Mouse (Mus musculus): Measurements from ENCODE around the gene Smg6. TPM values are rescaled to one million over a fixed set of nuclear protein-coding genes. Genes with fewer than 3 reads are reported as not detected.

Gene Smg6
- polyA plus RNA-seq, 1 experiment from 2014 or later, result 14.0 TPM

DNA sequence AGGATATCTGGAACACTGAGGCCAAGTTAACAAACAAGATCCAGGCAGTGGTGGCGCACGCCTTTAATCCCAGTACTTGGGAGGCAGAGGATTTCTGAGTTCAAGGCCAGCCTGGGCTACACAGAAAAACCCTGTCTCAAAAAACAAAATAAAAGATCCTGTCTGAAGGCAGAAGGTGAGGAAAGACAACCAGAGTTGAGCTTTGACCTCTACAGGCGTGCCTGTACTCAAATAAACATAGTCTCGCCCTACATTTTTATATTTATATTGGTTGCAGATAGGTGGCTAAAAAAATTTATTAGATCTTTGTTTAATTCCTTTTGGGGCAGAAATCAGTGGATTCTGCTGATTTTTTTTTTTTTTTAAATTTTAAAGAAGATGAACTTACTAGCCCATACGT, 23.2 kb upstream of the Smg6 start:
- H3K36me3 ChIP-seq, result peaks cover 82% of the 10 kb centered on the region
- no peaks in the 10 kb centered on the region for H3K9me3 ChIP-seq
- no peak overlapping the region for H3K27ac ChIP-seq
- no peak overlapping the region for H3K4me3 ChIP-seq
- H3K4me1 ChIP-seq, result peaks cover 6% of the 10 kb centered on the region
- 90% methylated on average over 5 of the region's 5 CpGs for WGBS
- DNase-seq (ENCODE audit: low spot score), result no peak
- H3K27me3 ChIP-seq (ENCODE audit: insufficient read depth, poor library complexity, severe bottlenecking), result no peaks in the 10 kb centered on the region

DNA sequence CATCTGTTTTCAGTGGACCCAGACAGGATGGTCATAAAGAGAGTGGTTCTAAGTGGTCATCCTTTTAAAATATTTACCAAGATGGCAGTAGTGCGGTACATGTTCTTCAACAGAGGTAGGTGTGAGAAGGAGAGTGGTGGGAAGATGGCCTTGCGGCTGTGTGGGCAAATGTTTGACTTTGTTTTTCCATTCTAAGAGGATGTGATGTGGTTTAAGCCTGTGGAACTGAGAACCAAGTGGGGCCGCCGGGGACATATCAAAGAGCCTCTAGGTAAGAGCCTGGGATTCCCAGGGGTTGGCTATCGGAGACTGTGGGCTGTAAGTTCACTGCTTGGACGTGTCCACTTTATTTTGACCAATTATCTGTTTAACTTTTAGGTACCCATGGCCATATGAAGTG, 17.8 kb upstream of the Smg6 start:
- no peak for DNase-seq (ENCODE audit: low spot score)
- Histone ChIP-seq H3K27me3 (ENCODE audit: insufficient read depth, poor library complexity, severe bottlenecking) (no peaks in the 10 kb centered on the region), H3K4me1 (no peaks in the 10 kb centered on the region), H3K4me3 (no peak overlapping the region), H3K36me3 (peaks cover 77% of the 10 kb centered on the region), H3K27ac (no peak overlapping the region), H3K9me3 (no peaks in the 10 kb centered on the region)
- 95% methylated on average over 6 of the region's 6 CpGs for whole genome bisulfite sequencing

DNA sequence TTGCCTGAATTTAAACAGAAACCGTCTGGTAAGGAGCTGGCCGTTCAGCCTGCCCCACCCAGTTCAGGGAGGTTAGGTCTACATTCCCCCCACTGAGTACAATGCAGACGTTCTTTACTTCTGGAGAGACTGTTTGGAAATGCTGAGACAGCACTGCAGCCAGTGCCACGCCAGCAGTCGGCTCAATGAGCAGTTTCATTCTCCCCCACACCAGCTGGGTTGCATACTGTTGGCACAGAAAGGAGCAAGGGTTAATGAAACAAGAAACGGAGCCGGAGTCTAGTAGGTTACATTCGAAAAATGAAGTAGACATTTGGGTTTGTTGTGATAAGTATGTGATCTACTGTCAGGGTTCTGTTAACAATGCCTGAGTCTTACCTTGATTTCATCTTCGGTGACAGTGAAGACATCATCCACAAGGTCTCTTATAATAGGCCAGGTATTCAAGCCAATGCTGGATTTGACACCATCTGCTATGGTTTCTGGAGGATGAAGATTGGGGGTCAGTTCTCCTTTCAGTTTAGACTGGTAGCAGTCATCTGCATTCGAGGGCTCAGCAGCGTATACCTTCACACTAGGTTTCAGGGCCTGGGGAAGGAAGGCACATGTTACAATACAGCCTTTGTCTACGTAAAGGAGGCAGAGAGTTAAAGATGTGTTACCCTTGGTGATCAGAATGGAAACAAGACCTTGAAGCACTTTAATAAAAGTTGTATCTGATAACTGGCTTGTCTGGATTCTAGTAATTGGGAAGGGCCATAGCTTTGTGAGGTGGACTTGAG, 16.8 kb upstream of the Smg6 start:
- peaks cover 67% of the 10 kb centered on the region for H3K36me3 ChIP-seq
- 83% methylated on average over 12 of the region's 12 CpGs for WGBS
- no peak overlapping the region for H3K27ac ChIP-seq

DNA sequence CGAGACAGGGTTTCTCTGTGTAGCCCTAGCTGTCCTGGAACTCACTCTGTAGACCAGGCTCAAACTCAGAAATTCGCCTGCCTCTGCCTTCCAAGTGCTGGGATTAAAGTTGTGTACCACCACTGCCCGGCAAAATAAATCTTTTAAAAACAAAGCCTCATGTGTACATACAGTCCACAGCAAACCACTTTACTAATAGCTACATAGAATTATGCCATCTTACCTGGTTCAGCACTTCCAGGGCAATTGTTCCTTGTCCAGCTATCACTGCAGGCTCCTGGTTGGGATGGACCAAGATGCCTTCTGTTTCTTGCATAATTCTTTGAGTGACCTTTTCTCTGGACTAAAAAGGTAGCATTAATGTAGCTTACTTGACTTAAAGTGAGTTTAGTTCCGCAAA, 15.6 kb upstream of the Smg6 start:
- H3K4me3 ChIP-seq, result no peak overlapping the region
- H3K27me3 ChIP-seq (ENCODE audit: insufficient read depth, poor library complexity, severe bottlenecking), result no peaks in the 10 kb centered on the region
- no peak for DNase-seq (ENCODE audit: low spot score)
- no peaks in the 10 kb centered on the region for H3K9me3 ChIP-seq
- H3K27ac ChIP-seq, result no peak overlapping the region
- no peaks in the 10 kb centered on the region for H3K4me1 ChIP-seq
- 85% methylated on average over 4 of the region's 4 CpGs for WGBS
- peaks cover 55% of the 10 kb centered on the region for H3K36me3 ChIP-seq

More for the DNA sequence above, 16.8 kb upstream of the Smg6 start:
- no peaks in the 10 kb centered on the region for H3K9me3 ChIP-seq
- no peak for DNase-seq (ENCODE audit: low spot score)
- no peak overlapping the region for H3K4me3 ChIP-seq
- H3K27me3 ChIP-seq (ENCODE audit: insufficient read depth, poor library complexity, severe bottlenecking), result no peaks in the 10 kb centered on the region
- no peaks in the 10 kb centered on the region for H3K4me1 ChIP-seq

DNA sequence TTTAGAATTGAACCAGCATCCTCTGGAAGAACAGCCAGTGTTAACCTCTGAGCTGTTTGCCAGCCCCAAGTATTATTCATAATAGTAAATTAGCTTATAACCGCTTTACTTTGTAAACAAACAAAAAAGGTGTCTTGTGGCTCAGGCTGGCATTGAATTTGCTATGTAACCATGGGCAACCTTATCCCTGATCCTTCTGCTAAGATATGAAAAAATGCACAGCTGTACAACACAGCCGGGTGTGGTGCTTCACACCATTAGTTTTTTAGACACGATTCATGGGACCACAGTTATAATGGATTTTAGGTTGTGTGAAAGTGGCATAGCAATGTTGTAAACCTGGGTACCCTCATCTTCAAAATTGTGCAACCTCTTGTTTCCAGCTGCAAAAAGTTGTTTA, 13.1 kb upstream of the Smg6 start:
- no peak overlapping the region for H3K27ac ChIP-seq
- H3K27me3 ChIP-seq (ENCODE audit: insufficient read depth, poor library complexity, severe bottlenecking), result no peaks in the 10 kb centered on the region
- no peaks in the 10 kb centered on the region for H3K9me3 ChIP-seq
- 84% methylated on average over 3 of the region's 3 CpGs for WGBS
- H3K36me3 ChIP-seq, result peaks cover 36% of the 10 kb centered on the region
- DNase-seq (ENCODE audit: low spot score), result no peak
- no peak overlapping the region for H3K4me3 ChIP-seq
- peaks cover 7% of the 10 kb centered on the region; the same call in 1 of the 2 replicates for H3K4me1 ChIP-seq

DNA sequence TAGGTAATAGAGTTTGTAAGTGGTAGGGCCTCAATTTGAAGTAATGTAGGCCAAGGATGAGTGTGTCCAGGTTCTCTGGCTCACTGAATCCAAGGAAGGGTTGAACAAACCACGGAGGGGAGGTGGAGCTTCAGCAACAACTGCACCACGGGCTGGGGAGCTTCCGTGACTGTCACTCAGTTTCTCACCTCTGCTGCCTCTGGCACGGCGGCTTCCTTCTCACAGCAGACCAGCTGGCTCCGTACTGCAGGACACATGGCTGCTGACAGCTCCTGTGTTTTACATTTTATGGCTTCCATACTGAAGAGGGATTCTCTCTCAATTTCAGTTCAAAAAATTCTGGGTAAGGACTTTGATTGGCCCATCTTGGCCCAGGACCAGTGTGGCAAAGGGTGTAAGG, 6.4 kb upstream of the Smg6 start:
- Histone ChIP-seq H3K9me3 (no peaks in the 10 kb centered on the region), H3K4me3 (no peak overlapping the region), H3K4me1 (peaks cover 7% of the 10 kb centered on the region; the same call in 1 of the 2 replicates), H3K36me3 (peaks cover 31% of the 10 kb centered on the region), H3K27me3 (ENCODE audit: insufficient read depth, poor library complexity, severe bottlenecking) (no peaks in the 10 kb centered on the region), H3K27ac (no peak overlapping the region)
- no peak for DNase-seq (ENCODE audit: low spot score)
- WGBS, result 79% methylated on average over 6 of the region's 6 CpGs

DNA sequence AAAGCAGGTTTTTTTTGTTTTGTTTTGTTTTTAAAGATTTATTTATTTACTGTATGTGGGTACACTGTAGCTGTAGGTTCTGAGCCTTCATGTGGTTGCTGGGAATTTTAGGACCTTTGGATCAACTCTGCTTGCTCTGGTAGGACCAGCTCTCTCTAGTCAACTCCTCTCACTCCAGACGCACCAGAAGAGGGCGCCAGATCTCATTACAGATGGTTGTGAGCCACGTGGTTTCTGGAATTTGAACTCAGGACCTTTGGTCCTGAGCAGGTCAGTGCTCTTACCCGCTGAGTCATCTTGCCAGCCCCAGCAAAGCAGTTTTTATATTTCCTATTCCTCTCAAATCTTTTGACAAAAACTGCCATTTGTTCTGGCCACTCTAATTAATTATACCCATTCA, 1.5 kb upstream of the Smg6 start:
- Histone ChIP-seq H3K9me3 (no peaks in the 10 kb centered on the region), H3K27ac (no peak overlapping the region), H3K4me1 (peaks cover 15% of the 10 kb centered on the region; the same call in 1 of the 2 replicates), H3K27me3 (ENCODE audit: insufficient read depth, poor library complexity, severe bottlenecking) (no peaks in the 10 kb centered on the region), H3K36me3 (peaks cover 10% of the 10 kb centered on the region), H3K4me3 (no peak overlapping the region)
- WGBS, result 67% methylated on average over 4 of the region's 4 CpGs
- no peak for DNase-seq (ENCODE audit: low spot score)

DNA sequence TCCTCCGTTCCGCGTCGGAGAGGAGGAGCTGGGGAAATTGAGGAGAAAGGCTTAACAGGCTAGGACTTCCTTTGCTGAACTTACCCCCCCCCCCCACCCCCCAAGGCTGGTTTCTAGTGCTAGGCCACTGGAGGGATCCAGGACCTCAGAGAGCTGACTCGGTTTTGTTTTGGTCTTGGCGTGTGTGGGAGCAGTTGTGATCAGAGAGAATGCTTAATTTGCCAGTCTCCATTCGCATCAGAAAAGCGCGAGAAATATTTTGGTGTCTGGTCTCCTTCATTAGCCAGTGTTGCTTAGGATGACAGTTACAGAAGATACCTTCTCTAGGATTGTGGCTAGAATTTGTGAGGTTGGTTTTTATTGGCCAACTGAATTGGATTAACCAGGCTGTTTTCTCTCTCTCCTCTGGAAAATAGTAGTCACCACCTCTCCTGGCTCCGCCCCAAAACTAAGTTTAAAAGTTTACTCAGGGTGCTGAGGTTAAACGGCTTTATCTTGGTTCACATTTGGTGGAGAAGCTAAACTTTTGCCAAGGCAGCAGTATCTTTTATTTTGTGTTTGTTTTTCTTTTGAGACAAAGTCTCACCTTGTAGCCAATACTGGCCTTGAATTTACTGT, 874 bp downstream of the Smg6 start:
- H3K36me3 ChIP-seq, result peaks cover 22% of the 10 kb centered on the region
- no peaks in the 10 kb centered on the region for H3K27me3 ChIP-seq (ENCODE audit: insufficient read depth, poor library complexity, severe bottlenecking)
- peaks cover 15% of the 10 kb centered on the region; the same call in 1 of the 2 replicates for H3K4me1 ChIP-seq
- H3K4me3 ChIP-seq, result peak overlapping the region; percentile 83
- WGBS, result 5% methylated on average over 11 of the region's 11 CpGs
- no peaks in the 10 kb centered on the region for H3K9me3 ChIP-seq
- H3K27ac ChIP-seq, result peak overlapping the region; percentile 94
- no peak for DNase-seq (ENCODE audit: low spot score)

DNA sequence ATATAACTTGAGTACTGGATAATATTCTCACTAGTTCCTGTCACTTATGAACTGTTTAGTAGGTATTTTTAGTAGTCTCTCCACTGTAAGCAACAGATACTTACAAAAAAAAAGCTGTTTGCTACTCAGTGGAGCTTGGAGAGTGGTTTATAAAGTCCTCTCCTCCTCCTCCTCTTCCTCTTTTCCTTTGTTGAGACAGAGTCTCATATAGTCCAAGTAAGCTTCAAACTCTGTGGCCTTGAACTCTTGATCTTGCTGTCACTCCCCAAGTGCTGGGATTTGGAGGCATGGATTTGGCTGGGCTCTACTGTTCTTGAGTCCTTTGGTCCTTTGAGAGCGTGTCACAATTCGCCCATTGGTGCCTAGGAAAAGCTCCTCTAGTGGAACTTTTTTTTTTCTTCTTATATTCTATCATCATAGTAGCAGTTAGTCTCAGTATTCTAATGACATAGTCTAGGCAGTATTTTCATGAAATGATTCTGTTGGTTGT, 1.7 kb downstream of the Smg6 start:
- Histone ChIP-seq H3K27ac (no peak overlapping the region), H3K4me3 (no peak overlapping the region), H3K36me3 (peaks cover 30% of the 10 kb centered on the region), H3K9me3 (no peaks in the 10 kb centered on the region), H3K4me1 (peaks cover 15% of the 10 kb centered on the region; the same call in 1 of the 2 replicates), H3K27me3 (ENCODE audit: insufficient read depth, poor library complexity, severe bottlenecking) (no peaks in the 10 kb centered on the region)
- DNase-seq (ENCODE audit: low spot score), result no peak
- WGBS, result 92% methylated on average over 2 of the region's 2 CpGs

DNA sequence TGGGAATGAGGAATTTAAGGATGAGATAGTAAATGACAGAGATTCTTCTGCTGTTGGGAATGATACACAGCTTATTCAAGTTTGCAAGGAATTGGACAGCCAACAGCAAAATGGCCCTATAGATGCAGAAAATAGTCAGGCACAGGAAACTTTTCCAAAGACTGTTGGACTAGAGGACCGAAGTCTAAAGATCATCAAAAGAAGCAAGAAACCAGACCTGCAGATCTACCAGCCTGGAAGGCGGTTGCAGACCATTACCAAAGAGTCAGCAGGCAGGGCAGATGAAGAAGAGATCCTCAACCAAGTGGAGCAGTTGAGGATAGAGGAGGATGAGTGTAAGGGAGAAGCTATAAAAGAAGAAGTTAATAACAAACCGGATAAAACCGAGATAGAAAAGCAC, 3.5 kb downstream of the Smg6 start:
- Histone ChIP-seq H3K4me3 (no peak overlapping the region), H3K27ac (no peak overlapping the region), H3K27me3 (ENCODE audit: insufficient read depth, poor library complexity, severe bottlenecking) (no peaks in the 10 kb centered on the region), H3K4me1 (peaks cover 15% of the 10 kb centered on the region; the same call in 1 of the 2 replicates), H3K9me3 (no peaks in the 10 kb centered on the region), H3K36me3 (peaks cover 48% of the 10 kb centered on the region)
- WGBS, result 85% methylated on average over 4 of the region's 4 CpGs
- DNase-seq (ENCODE audit: low spot score), result no peak

DNA sequence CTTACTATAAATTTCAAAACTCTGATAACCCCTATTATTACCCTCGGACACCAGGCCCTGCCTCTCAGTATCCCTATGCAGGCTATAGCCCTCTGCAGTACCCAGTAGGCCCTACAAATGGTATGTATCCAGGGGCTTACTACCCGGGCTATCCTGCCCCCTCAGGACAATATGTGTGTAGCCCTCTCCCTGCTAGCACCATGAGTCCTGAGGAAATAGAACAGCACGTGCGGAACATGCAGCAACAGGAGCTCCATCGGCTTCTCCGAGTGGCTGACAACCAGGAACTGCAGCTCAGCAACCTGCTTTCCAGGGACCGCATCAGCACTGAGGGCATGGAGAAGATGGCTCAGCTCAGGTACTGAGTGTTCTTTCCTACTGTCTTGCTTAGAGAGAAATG, 4.8 kb downstream of the Smg6 start:
- Histone ChIP-seq H3K4me3 (no peak overlapping the region), H3K9me3 (no peaks in the 10 kb centered on the region), H3K4me1 (peaks cover 9% of the 10 kb centered on the region; the same call in 1 of the 2 replicates), H3K36me3 (peaks cover 61% of the 10 kb centered on the region), H3K27me3 (ENCODE audit: insufficient read depth, poor library complexity, severe bottlenecking) (no peaks in the 10 kb centered on the region), H3K27ac (no peak overlapping the region)
- 90% methylated on average over 7 of the region's 7 CpGs for WGBS
- DNase-seq (ENCODE audit: low spot score), result no peak

DNA sequence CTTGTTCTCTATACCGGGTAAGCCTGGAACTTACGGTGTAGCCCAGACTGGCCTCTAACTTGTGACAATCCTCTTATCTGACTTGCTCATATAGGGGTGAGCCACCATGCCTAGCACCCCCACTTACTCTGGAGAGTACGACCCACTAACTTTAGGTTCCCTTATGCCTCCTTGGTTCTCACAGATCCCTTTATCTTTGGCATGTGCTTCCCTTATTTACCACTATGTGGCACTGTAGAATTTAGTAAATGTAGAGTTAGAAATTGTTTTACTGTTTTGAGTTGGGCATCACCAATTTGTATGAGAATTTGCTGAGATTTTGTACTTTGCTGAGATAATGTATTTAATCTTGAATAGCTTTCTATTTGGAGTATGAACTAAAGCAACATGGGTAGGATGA, 20.7 kb downstream of the Smg6 start:
- DNase-seq (ENCODE audit: low spot score), result no peak
- 77% methylated on average over 3 of the region's 3 CpGs for WGBS
- peaks cover 42% of the 10 kb centered on the region for H3K36me3 ChIP-seq

DNA sequence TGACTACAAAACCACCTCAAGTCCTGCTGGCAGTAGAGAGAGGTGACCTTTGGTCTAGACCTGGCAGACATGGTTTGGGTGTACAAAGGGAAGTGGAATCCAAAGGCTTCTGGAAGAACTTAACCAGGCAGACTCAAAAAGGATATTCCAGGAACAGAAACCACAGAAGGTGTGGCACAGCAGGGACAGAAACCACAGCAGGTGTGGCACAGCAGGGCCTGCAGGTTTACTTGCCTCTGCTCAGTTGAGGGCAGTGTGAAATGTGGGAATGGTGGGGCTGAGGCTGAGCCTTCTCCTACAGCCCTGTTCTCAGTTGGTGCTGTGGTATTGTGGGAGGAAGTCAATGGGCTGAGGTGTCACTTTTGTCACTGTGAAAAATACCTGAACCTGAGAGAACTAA, 29.3 kb downstream of the Smg6 start:
- no peak overlapping the region for H3K4me3 ChIP-seq
- H3K36me3 ChIP-seq, result peaks cover 27% of the 10 kb centered on the region; the same call in 1 of the 2 replicates

More for the DNA sequence above, 20.7 kb downstream of the Smg6 start:
- Histone ChIP-seq H3K4me1 (no peaks in the 10 kb centered on the region), H3K27me3 (ENCODE audit: insufficient read depth, poor library complexity, severe bottlenecking) (no peaks in the 10 kb centered on the region), H3K9me3 (no peaks in the 10 kb centered on the region), H3K4me3 (no peak overlapping the region), H3K27ac (no peak overlapping the region)

More for the DNA sequence above, 29.3 kb downstream of the Smg6 start:
- Histone ChIP-seq H3K27ac (no peak overlapping the region), H3K27me3 (ENCODE audit: insufficient read depth, poor library complexity, severe bottlenecking) (no peaks in the 10 kb centered on the region), H3K9me3 (no peaks in the 10 kb centered on the region), H3K4me1 (no peaks in the 10 kb centered on the region)
- DNase-seq (ENCODE audit: low spot score), result no peak
